Mouse (Mus musculus): ENCODE results near the gene Dnase2a.

Gene Dnase2a

GRCm38 (mm10) chr8:84969241-84970134 is 61.1 kb downstream of the Dnase2a start, which contains the start of the genes Gm49661, Prdx2 and Rnaseh2a:
Gene Gm49661 (minus strand): TSS chr8:84969433.
Gene Prdx2 (plus strand): TSS chr8:84969587.
Gene Rnaseh2a (minus strand): TSS chr8:84969767.
- DNase-seq (ENCODE audit: extremely low read depth, low read depth), result no peak

GRCm38 (mm10) chr8:84970135-84970790 is 61.9 kb downstream of the Dnase2a start:
- no peak for DNase-seq (ENCODE audit: extremely low read depth, low read depth)

GRCm38 (mm10) chr8:84970913-84971312 is 62.6 kb downstream of the Dnase2a start:
- peak; percentile 95 for DNase-seq (ENCODE audit: extremely low read depth, low read depth)
